Mouse (Mus musculus) midbrain, embryonic 13.5 days (tissue): ENCODE results near the gene Dnajc12. TPM values are rescaled to one million over a fixed set of nuclear protein-coding genes. Genes with fewer than 3 reads are reported as not detected.
"Not testable (repeated sequence)": the region's sequence is repeated elsewhere in the genome, so short reads cannot be mapped to it uniquely, and the experiment has no call there.

Source experiments
- ATAC-seq: fragments of 200-750 bp; cut with Nextera tagmentation; 2 replicates; pipeline ENCODE4 v1.8.0; 2017; ENCODE audit warnings: mild to moderate bottlenecking, moderate TSS enrichment, moderate library complexity
- H3K27ac ChIP-seq: fragments of 300-500 bp; sonication (generic); 2 replicates; pipeline ENCODE4 v1.5.1; 2015; ENCODE audit warnings: inconsistent platforms, mild to moderate bottlenecking, moderate library complexity
- H3K27me3 ChIP-seq: fragments of 300-500 bp; sonication (generic); 2 replicates; pipeline ENCODE4 v1.6.1; 2015; ENCODE audit warnings: mild to moderate bottlenecking, inconsistent platforms
- H3K36me3 ChIP-seq: fragments of 300-500 bp; sonication (generic); 2 replicates; pipeline ENCODE4 v1.6.1; 2015; ENCODE audit warnings: mild to moderate bottlenecking, inconsistent platforms
- H3K4me1 ChIP-seq: fragments of 300-500 bp; sonication (generic); replicated peaks from 2 replicates; pipeline ENCODE4 v1.6.1; 2015; ENCODE audit warnings: inconsistent platforms
- H3K4me2 ChIP-seq: fragments of 300-500 bp; sonication (generic); replicated peaks from 2 replicates; pipeline ENCODE4 v1.6.1; 2015; ENCODE audit warnings: moderate library complexity, mild to moderate bottlenecking, inconsistent platforms
- H3K4me3 ChIP-seq: fragments of 300-500 bp; sonication (generic); replicated peaks from 2 replicates; pipeline ENCODE4 v1.5.1; 2015; ENCODE audit warnings: mild to moderate bottlenecking, inconsistent platforms
- H3K9ac ChIP-seq: fragments of 300-500 bp; sonication (generic); replicated peaks from 2 replicates; pipeline ENCODE4 v1.6.1; 2015; ENCODE audit warnings: mild to moderate bottlenecking, inconsistent platforms
- H3K9me3 ChIP-seq: fragments of 300-500 bp; sonication (generic); 2 replicates; pipeline ENCODE4 v1.6.1; 2016; ENCODE audit warnings: mild to moderate bottlenecking, inconsistent platforms
- WGBS: fragments of 180-500 bp; shearing (Covaris S2); methylation state at CpG from one replicate; pipeline ENCODE4 v1.1.7; 2015; 5-methylcytosine and 5-hydroxymethylcytosine counted together
- polyA plus RNA-seq: library from polyadenylated mRNA; unstranded; fragments of >200 nt; fragmentation: Nextera tagmentation; extraction: Ambion mirVana; gene quantifications from 2 replicates; pipeline ENCODE4 v1.2.1, GENCODE M21; 2015

The Dnajc12 gene
- polyA plus RNA-seq, 1 experiment from 2014 or later = 21.7 TPM

DNA sequence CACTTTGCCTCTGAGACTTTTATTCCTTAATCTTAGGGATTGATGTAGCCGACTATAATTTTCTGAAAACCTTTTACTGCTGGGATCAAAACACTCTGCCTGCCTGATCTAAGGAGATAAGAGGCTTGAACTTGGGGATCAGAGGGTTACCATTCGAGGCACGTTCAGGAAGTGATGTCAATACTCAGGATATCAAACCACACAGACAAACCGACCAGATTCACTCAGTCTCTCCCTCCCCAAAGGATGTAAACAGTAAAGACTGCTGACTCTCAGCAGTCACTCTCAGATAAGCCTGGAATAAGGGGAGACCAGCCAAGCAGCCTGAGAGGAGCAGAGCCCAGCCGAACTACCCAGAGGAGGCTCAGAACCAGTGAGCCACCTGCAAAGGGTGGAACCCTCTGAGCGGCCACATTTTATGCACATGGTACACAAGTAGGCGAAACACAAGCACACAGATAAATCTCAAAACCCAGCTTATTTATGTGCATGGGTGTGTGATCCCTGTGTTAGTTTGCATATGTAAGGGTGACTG, 57.5 kb downstream of the Dnajc12 start:
- WGBS = 75% methylated on average over 7 of the region's 7 CpGs
- no peaks in the 10 kb centered on the region for H3K4me1 ChIP-seq

DNA sequence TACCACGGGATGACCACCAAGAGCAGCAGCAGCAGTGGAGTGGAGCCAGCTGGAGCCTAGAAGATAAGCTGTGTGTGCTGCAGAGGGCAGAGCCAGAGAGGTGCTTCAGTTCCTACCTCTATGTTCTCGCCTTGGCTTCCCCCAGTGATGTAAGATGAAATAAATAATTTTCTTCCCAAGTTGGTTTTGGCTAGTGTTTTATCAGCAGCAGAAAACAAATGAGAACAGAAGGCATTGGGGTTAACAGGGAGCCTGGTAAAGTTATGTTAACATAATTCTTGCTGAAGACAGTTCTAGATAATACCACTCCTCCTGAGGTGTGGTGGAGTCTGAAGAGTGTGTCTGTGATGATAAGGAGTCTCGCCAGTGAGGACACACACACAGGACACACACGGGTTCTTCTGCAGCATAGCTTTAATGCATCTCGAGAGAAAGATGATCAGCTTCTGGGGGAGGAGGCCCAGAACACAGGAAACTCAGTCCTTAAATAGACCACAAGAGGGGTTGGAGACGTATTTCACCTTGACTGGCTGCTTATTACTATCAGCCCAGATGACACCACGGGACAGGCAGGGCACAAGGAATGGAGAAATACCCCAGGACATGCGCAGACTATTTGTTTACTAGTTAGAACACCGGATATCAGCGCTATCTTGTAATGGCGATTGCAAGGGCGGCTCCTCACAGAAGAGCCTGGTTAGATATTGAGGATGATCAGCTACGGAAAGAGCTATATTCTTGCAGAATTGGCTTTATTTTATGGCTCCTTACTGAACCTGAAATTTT, 62.6 kb downstream of the Dnajc12 start:
- WGBS = 89% methylated on average over 13 of the region's 13 CpGs
- not testable (repeated sequence) for H3K27ac ChIP-seq, H3K4me1 ChIP-seq, H3K4me2 ChIP-seq, H3K9ac ChIP-seq, H3K36me3 ChIP-seq, H3K4me3 ChIP-seq, H3K9me3 ChIP-seq, H3K27me3 ChIP-seq, ATAC-seq

More for the DNA sequence above, 57.5 kb downstream of the Dnajc12 start:
- Histone ChIP-seq H3K9ac (no peak overlapping the region), H3K4me2 (no peak overlapping the region), H3K27me3 (no peaks in the 10 kb centered on the region), H3K4me3 (no peak overlapping the region), H3K9me3 (no peaks in the 10 kb centered on the region), H3K36me3 (no peaks in the 10 kb centered on the region), H3K27ac (no peak overlapping the region)
- no peak for ATAC-seq

DNA sequence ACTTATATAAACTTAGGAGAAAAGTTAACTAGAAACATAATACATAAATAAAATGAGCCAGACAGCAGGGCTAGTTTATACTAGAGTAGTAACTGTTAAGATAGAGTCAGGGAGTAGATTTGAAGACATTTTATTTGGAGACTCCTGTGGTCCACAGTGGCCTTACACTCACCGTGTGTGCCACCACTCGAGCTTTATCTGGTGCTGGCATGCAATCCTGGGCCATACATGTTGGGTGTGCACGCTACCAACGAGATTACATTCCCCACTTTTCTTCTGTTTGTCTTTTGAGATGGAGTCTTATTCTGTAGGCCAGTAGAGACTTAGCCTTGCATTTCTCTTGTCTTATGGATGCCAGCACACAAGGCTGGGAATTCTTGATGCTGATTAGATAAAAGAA, 71.7 kb downstream of the Dnajc12 start:
- Histone ChIP-seq H3K27ac (no peak overlapping the region), H3K9ac (no peak overlapping the region), H3K27me3 (no peaks in the 10 kb centered on the region), H3K9me3 (no peaks in the 10 kb centered on the region), H3K36me3 (no peaks in the 10 kb centered on the region), H3K4me3 (no peak overlapping the region), H3K4me2 (no peak overlapping the region), H3K4me1 (peaks cover 5% of the 10 kb centered on the region; the same call in 1 of the 2 replicates)
- 93% methylated on average over 4 of the region's 4 CpGs for WGBS
- no peak for ATAC-seq

DNA sequence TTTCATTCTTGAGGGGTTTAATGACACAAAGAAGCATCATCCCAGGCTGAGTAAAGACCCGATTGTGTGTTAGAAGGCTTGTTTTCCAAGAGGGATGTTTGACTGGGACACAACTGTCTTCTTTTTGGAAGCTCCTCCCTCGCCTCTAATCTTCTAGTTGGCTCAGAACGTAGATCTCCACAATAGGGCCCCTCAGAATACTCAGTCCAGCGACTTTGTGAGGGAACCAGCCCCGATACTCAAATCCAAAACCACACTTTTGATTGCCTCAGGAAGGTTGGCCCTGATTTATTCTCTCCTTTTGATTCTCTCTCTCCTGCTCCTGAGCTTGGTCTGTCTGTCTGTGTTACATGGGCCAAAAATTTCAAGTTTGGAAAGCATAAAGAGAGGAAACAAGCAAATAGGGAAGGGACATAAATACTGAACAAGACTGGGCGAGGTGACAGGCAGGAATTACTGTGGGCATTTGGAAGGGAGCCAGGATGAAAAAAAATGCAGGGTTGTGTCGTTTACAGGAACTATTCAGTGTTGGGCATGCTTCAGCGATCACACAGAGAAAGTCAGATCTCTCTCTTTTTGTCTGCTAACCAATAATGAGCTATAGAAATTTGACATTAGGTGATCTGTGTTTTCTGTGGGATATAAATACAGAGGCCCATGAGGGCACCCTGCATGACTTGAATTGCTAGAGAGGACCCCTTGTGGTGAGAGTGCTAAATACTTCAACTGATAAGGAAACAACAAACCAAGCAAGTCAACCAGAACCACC, 73.1 kb downstream of the Dnajc12 start:
- Histone ChIP-seq H3K27me3 (no peaks in the 10 kb centered on the region), H3K27ac (peak overlapping the region; percentile 35; the same call in 1 of the 2 replicates), H3K4me1 (peaks cover 5% of the 10 kb centered on the region; the same call in 1 of the 2 replicates), H3K9me3 (no peaks in the 10 kb centered on the region), H3K4me3 (no peak overlapping the region), H3K36me3 (no peaks in the 10 kb centered on the region), H3K4me2 (no peak overlapping the region), H3K9ac (no peak overlapping the region)
- ATAC-seq = peak; percentile 65
- 35% methylated on average over 8 of the region's 8 CpGs for WGBS

DNA sequence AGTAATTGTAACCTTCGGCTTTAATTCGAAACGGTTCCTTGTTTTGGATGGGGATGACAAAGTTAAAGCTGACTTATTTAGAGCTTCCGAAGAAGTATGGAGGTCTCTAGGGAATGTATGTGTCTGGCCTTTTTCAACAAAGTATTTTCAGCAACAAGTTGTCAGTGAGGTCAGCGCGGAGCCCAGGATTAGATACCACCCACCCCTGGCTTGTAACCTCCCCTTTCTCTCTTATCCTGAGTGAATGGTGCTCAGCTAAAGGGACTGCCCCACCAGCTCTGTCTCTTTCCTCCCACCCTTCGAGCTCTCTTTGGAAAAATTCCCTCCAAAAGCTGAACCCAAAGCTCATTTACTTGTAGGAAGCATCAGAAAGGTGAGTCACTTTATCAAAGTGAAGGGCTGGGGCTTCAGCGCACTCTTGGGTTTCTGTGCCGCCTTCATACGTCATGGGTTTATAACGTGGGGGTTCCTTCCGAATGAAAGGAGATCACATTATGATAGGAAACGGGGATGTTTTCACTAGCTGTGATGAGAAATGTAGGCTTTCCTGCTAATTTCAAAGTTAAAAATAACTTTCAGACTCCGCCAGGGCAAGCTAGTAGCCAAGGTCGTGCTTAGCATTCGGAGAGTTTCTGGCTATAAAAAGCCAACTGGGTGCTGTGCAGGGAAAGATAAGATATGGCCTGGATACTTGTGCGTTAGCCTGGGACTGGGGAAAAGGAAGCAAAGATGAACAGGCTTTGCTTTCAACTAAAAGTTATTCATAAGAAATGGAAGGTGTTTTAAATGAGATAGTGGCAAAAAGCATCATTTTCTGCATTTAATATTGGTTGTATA, 75.3 kb downstream of the Dnajc12 start:
- no peaks in the 10 kb centered on the region for H3K9me3 ChIP-seq
- peaks cover 5% of the 10 kb centered on the region; the same call in 1 of the 2 replicates for H3K4me1 ChIP-seq
- no peak overlapping the region for H3K4me2 ChIP-seq
- H3K27me3 ChIP-seq = no peaks in the 10 kb centered on the region
- H3K4me3 ChIP-seq = no peak overlapping the region
- H3K36me3 ChIP-seq = no peaks in the 10 kb centered on the region
- H3K27ac ChIP-seq = no peak overlapping the region
- 85% methylated on average over 17 of the region's 17 CpGs for WGBS
- ATAC-seq = no peak
- H3K9ac ChIP-seq = no peak overlapping the region

Other genes starting within 250 kb of the Dnajc12 start
- gene Mypn, start 178.5 kb upstream of the Dnajc12 start, polyA plus RNA-seq = 0.05 TPM in 1 of 2 replicates, not detected in the other
- gene Herc4, start 138.6 kb upstream of the Dnajc12 start, polyA plus RNA-seq = 36.1 and 38.3 TPM in 2 replicates
- gene Sirt1, start 739 bp upstream of the Dnajc12 start, polyA plus RNA-seq = 5.5 and 5.8 TPM in 2 replicates
- 0.57 TPM in 1 of 2 replicates, not detected in the other for gene Gm7075, start 39.3 kb downstream of the Dnajc12 start, polyA plus RNA-seq
- gene Ctnna3, start 47.7 kb downstream of the Dnajc12 start, polyA plus RNA-seq = 0.23 and 0.39 TPM in 2 replicates